Mouse (Mus musculus): ENCODE results near the gene Ccdc36. TPM values are rescaled to one million over a fixed set of nuclear protein-coding genes. Genes with fewer than 3 reads are reported as not detected.

Ccdc36 gene
- polyA plus RNA-seq, 1 experiment from 2014 or later: 2.0 TPM

GRCm38 (mm10) chr9:108440485-108440884, 12.2 kb upstream of the Ccdc36 start:
- Histone ChIP-seq H3K27me3 (no peaks in the 10 kb centered on the region), H3K9ac (no peak overlapping the region), H3K4me2 (replicated peaks) (no peak overlapping the region), H3K27ac (no peak overlapping the region), H3K9me3 (no peaks in the 10 kb centered on the region), H3K4me3 (no peak overlapping the region), H3K36me3 (no peaks in the 10 kb centered on the region), H3K4me1 (peaks cover 4% of the 10 kb centered on the region)
- 66% methylated on average over 5 of the region's 5 CpGs for WGBS
- ATAC-seq (ENCODE audit: low FRiP score, low read depth): no peak

DNA sequence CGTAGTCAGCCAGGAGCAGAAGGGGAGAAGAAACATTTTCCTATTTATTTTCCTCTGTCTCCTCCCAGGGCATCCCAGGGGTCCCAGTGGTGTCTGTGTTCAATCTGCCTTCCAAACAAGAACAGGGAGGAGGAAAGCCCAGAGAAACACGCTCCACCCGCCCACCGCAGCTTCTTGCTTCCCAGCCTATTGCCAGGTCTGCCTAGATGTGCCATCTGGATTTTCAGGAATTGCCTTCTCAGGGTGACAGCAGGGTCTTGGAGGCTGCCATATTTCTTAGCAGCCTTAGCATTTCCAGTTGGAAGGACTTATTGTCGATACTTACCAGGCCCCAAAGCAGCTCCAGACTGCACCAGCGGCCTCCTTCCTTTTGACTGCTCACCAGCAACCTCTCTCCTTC, 10.9 kb upstream of the Ccdc36 start:
- ATAC-seq (ENCODE audit: low FRiP score, low read depth): no peak
- no peak overlapping the region for H3K27ac ChIP-seq
- H3K4me1 ChIP-seq: no peaks in the 10 kb centered on the region
- H3K27me3 ChIP-seq: no peaks in the 10 kb centered on the region
- H3K9me3 ChIP-seq: no peaks in the 10 kb centered on the region
- no peak overlapping the region for H3K4me2 ChIP-seq (replicated peaks)
- WGBS: 79% methylated on average over 6 of the region's 6 CpGs
- no peak overlapping the region for H3K4me3 ChIP-seq
- no peak overlapping the region for H3K9ac ChIP-seq
- no peaks in the 10 kb centered on the region for H3K36me3 ChIP-seq

DNA sequence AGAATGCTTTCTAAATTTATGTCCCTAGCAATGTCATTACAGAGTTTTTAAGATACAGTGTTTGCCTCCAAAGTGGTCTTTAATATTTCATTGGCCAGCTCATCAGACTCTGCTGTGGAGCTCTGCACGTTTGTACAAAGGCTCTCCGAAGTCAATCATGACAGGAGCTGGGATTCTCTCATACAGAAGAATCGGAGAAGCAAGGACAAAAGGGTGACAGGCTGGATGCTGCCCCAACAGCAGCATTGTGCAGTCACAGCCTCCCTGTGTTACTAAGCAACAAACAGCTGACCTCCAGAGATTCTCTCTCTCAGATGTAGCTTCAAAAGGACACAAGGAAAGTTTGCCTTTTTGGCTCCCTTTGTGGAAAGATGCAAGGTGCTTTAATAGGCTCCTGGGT, 7.9 kb upstream of the Ccdc36 start, which contains the start of gene BC048562:
TSS of gene BC048562 (plus strand) at position 301 of the 400 bp plus-strand sequence.
- H3K27ac ChIP-seq: no peak within 1 kb of the TSS
- no peaks in the 10 kb centered on the region for H3K9me3 ChIP-seq
- H3K4me3 ChIP-seq: no peak within 1 kb of the TSS
- H3K4me1 ChIP-seq: peaks cover 4% of the 10 kb centered on the region; the same call in 1 of the 2 replicates
- no peak within 1 kb of the TSS for H3K4me2 ChIP-seq (replicated peaks)
- no peak for ATAC-seq (ENCODE audit: low FRiP score, low read depth)
- peak within 1 kb of the TSS; percentile 25; the same call in 1 of the 2 replicates for H3K9ac ChIP-seq
- H3K27me3 ChIP-seq: no peaks in the 10 kb centered on the region
- WGBS: 77% methylated on average over 3 of the region's 3 CpGs
- H3K36me3 ChIP-seq: no peaks in the 10 kb centered on the region

- peak; percentile 57; the same call in 1 of the 2 replicates for ATAC-seq (ENCODE audit: low FRiP score, low read depth)
- peak overlapping the region; percentile 49 for H3K4me2 ChIP-seq (replicated peaks)
- H3K9ac ChIP-seq: peak overlapping the region; percentile 19; the same call in 1 of the 2 replicates
- H3K9me3 ChIP-seq: no peaks in the 10 kb centered on the region
- peaks cover 4% of the 10 kb centered on the region; the same call in 1 of the 2 replicates for H3K4me1 ChIP-seq
- no peak overlapping the region for H3K27ac ChIP-seq
- peak overlapping the region; percentile 27 for H3K4me3 ChIP-seq
- no peaks in the 10 kb centered on the region for H3K36me3 ChIP-seq
- no peaks in the 10 kb centered on the region for H3K27me3 ChIP-seq
- 45% methylated on average over 32 of the region's 32 CpGs for WGBS
Observed at GRCm38 (mm10) chr9:108431431-108432067, 3.3 kb upstream of the Ccdc36 start.

DNA sequence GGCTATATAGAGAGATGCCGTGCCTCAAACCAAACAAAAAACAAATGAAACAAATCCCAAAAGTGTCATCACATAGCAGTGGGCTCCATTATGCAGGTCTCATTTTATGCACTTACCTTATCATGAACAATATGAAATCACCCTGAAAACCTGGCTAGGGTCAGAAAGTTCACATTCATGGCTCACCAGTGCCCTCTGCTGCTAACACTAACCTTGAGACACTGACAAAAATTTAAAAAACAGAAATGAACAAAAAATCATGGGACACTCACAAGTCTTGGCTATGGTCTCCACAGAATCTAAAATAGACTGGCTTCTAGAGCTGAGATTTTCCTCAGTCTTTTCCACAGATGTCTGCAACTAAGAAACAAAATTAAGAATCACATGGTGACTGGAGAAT, 16.1 kb downstream of the Ccdc36 start:
- no peaks in the 10 kb centered on the region for H3K4me1 ChIP-seq
- 73% methylated on average over 1 of the region's 1 CpGs for WGBS
- H3K9ac ChIP-seq: no peak overlapping the region
- no peak overlapping the region for H3K4me2 ChIP-seq (replicated peaks)
- no peak overlapping the region for H3K4me3 ChIP-seq
- H3K27ac ChIP-seq: no peak overlapping the region
- no peaks in the 10 kb centered on the region for H3K9me3 ChIP-seq
- H3K36me3 ChIP-seq: no peaks in the 10 kb centered on the region
- H3K27me3 ChIP-seq: no peaks in the 10 kb centered on the region
- no peak for ATAC-seq (ENCODE audit: low FRiP score, low read depth)

DNA sequence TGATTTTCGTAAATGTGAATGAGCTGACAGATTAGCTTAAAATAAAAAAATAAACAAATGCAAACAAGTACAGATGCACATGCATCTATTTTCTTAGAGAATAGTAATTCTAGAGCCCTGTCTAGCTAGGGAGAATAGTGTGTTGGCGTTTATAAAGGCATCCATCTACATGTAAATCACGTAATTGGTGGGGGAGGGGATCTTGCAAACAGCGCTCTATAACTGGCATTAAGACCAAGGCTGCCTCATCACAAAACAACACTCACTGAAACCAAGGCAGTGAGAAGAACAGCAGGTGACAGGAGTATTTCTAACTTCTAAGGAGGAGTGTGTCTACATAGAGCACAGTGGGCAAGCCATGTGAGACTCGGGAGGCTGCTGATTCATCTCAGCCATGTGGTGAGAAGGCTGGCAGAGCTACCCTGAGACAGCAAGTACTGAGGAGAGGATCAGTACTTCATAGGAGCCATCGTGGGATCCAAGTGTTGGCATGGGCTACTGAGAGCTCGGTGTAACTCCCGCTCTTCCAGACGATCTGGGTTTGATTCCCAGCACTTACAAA, 16.8 kb downstream of the Ccdc36 start:
- Histone ChIP-seq H3K9me3 (no peaks in the 10 kb centered on the region), H3K36me3 (no peaks in the 10 kb centered on the region), H3K4me3 (no peak overlapping the region), H3K4me1 (no peaks in the 10 kb centered on the region), H3K27me3 (no peaks in the 10 kb centered on the region), H3K27ac (no peak overlapping the region), H3K4me2 (replicated peaks) (no peak overlapping the region), H3K9ac (no peak overlapping the region)
- ATAC-seq (ENCODE audit: low FRiP score, low read depth): no peak
- WGBS: 77% methylated on average over 9 of the region's 9 CpGs

GRCm38 (mm10) chr9:108409535-108409934, 18.7 kb downstream of the Ccdc36 start:
- Histone ChIP-seq H3K36me3 (no peaks in the 10 kb centered on the region), H3K4me3 (no peak overlapping the region), H3K27ac (no peak overlapping the region), H3K4me2 (replicated peaks) (no peak overlapping the region), H3K9ac (no peak overlapping the region), H3K9me3 (no peaks in the 10 kb centered on the region), H3K4me1 (no peaks in the 10 kb centered on the region), H3K27me3 (no peaks in the 10 kb centered on the region)
- no peak for ATAC-seq (ENCODE audit: low FRiP score, low read depth)
- 89% methylated on average over 4 of the region's 4 CpGs for WGBS

GRCm38 (mm10) chr9:108404451-108404850, 23.8 kb downstream of the Ccdc36 start:
- H3K9ac ChIP-seq: no peak overlapping the region
- WGBS: 87% methylated on average over 8 of the region's 8 CpGs
- H3K4me3 ChIP-seq: no peak overlapping the region
- no peaks in the 10 kb centered on the region for H3K9me3 ChIP-seq
- H3K27ac ChIP-seq: no peak overlapping the region
- no peak for ATAC-seq (ENCODE audit: low FRiP score, low read depth)
- H3K4me1 ChIP-seq: 0 out of 2 replicates have a peak, but pooled peaks cover 2% of the 10 kb centered on the region
- H3K4me2 ChIP-seq (replicated peaks): no peak overlapping the region
- H3K27me3 ChIP-seq: no peaks in the 10 kb centered on the region
- no peaks in the 10 kb centered on the region for H3K36me3 ChIP-seq

DNA sequence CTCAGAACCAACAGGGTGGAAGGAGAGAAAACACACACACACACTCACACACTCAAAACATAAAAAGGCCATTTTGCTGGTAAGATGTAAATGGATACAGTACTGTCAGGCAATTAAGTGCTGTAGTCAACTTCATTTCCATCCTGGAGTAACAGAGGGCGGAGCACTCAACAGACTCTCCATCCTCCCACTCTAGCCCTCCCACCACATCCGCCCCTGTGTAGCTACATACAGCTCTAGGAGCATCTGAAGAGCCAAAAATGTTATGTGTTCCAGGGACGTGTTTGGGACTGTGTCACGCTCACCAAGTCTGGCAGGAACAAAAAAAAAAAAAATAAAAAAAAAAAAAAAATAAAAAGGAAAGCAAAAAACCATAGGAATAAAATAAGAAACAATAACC, 25.2 kb downstream of the Ccdc36 start:
- Histone ChIP-seq H3K4me2 (replicated peaks) (no peak overlapping the region), H3K27ac (no peak overlapping the region), H3K9ac (no peak overlapping the region), H3K27me3 (no peaks in the 10 kb centered on the region), H3K9me3 (no peaks in the 10 kb centered on the region), H3K4me3 (no peak overlapping the region), H3K36me3 (no peaks in the 10 kb centered on the region), H3K4me1 (0 out of 2 replicates have a peak, but pooled peaks cover 2% of the 10 kb centered on the region)
- ATAC-seq (ENCODE audit: low FRiP score, low read depth): no peak
- WGBS: 89% methylated on average over 4 of the region's 4 CpGs

- H3K27me3 ChIP-seq: no peaks in the 10 kb centered on the region
- no peak overlapping the region for H3K4me2 ChIP-seq (replicated peaks)
- H3K4me3 ChIP-seq: no peak overlapping the region
- no peak overlapping the region for H3K9ac ChIP-seq
- 0 out of 2 replicates have a peak, but pooled peaks cover 2% of the 10 kb centered on the region for H3K4me1 ChIP-seq
- no peaks in the 10 kb centered on the region for H3K9me3 ChIP-seq
- ATAC-seq (ENCODE audit: low FRiP score, low read depth): no peak
- no peaks in the 10 kb centered on the region for H3K36me3 ChIP-seq
- 76% methylated on average over 7 of the region's 7 CpGs for WGBS
- H3K27ac ChIP-seq: no peak overlapping the region; the same call in 1 of the 2 replicates
Observed at GRCm38 (mm10) chr9:108401186-108401960, 26.9 kb downstream of the Ccdc36 start.

DNA sequence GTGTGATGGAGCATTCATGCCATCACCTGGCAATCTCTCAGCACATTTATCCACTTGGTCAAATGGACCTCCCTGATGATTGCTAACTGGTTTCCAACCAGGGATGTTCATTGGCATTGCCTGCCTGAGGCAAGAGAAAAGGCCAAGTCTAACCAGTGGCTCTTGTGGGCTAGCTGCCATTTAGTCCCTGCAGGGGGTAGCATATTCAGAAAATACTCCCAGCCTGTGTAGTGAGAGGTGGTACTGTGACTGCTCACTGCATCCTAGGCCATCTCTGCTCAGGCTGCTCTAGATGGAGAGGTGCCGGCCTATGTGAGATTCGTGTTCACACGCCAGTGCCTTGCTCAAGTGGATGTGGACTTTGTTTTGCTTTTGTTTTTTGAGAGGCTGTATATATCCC, 30.0 kb downstream of the Ccdc36 start:
- H3K4me2 ChIP-seq (replicated peaks): no peak overlapping the region
- H3K36me3 ChIP-seq: peaks cover 13% of the 10 kb centered on the region
- no peak overlapping the region for H3K9ac ChIP-seq
- H3K27me3 ChIP-seq: no peaks in the 10 kb centered on the region
- WGBS: 83% methylated on average over 3 of the region's 3 CpGs
- H3K4me1 ChIP-seq: 0 out of 2 replicates have a peak, but pooled peaks cover 2% of the 10 kb centered on the region
- H3K27ac ChIP-seq: no peak overlapping the region
- H3K9me3 ChIP-seq: no peaks in the 10 kb centered on the region
- no peak overlapping the region for H3K4me3 ChIP-seq
- ATAC-seq (ENCODE audit: low FRiP score, low read depth): no peak

GRCm38 (mm10) chr9:108395427-108395826, 32.9 kb downstream of the Ccdc36 start:
- H3K4me1 ChIP-seq: no peaks in the 10 kb centered on the region
- WGBS: 92% methylated on average over 1 of the region's 1 CpGs
- no peak overlapping the region for H3K9ac ChIP-seq
- no peaks in the 10 kb centered on the region for H3K9me3 ChIP-seq
- no peak for ATAC-seq (ENCODE audit: low FRiP score, low read depth)
- no peak overlapping the region for H3K4me2 ChIP-seq (replicated peaks)
- H3K27ac ChIP-seq: no peak overlapping the region
- H3K36me3 ChIP-seq: peaks cover 39% of the 10 kb centered on the region
- no peaks in the 10 kb centered on the region for H3K27me3 ChIP-seq
- no peak overlapping the region for H3K4me3 ChIP-seq
